Mouse (Mus musculus) kidney, adult 9 months (tissue): ENCODE measurements around the gene Il11ra1.
"Not testable (repeated sequence)": the region's sequence is repeated elsewhere in the genome, so short reads cannot be mapped to it uniquely, and the experiment has no call there.

Experiments used
- DNase-seq: peaks from one replicate; pipeline ENCODE4 v3.0.0; 2022

Il11ra1 gene

DNA sequence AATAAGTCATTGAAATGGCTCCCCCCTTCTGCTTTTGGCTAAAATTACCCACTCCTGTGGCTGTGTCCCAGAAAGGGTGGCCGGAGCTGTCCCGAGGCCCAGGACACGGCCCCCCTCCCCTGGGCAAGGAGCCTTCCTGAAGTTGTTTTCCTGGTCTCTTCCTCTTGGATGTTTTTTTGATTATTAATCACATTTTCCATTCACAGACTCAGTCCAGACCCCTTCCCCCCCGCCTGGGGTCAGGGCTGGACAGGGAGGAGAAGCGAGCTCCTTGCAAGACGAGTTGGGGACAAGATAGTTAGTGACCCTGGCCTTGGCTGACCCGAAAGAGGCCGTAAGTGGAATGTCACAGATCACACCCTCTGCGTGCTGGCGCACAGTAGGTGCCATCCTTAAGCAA is at the start of gene Il11ra1:
TSS of gene Il11ra1 (plus strand) at position 207 of the 400 bp plus-strand sequence.
- not testable (repeated sequence) for DNase-seq

DNA sequence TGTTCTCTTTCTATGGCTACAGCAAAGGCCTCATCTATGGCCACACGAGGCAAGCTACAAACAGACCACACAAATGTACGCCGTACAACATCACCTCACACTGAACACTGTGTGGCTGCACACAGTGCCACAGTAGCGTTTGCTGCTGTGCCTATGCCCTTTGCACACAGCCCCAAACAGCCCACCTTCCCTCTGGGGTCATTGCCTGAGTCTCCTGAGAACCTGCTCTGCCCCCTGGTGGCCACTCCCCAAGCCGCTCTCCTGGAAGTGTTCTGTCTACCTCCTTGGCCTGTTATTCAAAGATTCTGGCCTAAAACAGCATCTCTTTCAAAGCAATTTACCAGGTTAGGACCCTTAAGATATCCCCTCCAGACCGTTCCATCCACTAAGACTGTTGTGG is 46.5 kb upstream of the Il11ra1 start:
- peak; percentile 75 for DNase-seq

DNA sequence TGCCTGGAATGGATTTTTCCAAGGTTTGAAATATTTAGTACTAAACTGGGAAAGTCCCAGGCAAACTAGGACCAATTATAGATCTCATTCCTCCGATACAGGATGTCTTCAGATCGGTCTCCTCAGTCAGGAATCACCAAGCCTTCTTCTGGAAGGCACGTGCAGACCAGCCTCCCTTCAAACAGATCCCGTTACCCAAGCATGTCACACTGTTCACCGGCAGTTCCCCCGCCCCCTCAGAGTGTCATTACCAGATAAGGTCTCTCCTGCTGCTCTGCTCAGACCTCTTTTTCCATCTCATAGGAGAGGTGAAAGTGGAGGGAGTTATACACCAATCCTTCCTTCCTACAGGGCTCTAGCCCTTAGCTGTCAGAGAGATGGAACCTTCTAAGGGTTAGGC is 46.1 kb upstream of the Il11ra1 start:
- no peak for DNase-seq

DNA sequence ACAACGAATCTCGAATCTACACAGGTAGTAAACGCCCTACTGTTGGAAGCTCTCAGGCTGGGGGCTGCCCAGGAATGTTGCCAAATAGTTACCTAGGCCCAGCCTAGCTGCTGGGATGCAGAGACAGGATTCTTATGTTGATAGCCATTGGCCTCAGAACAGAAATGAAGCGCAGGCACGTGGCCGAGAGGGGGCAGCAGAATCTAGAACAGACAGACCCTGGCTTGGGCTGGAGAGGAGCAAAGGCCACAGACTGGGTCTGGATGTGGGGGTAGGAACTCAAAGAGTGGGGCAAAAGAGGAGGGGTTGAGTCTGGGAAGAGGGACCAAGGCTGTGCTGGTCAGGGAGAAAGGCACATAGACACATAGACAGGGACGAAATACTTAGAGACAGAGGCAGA is 45.6 kb upstream of the Il11ra1 start:
- DNase-seq, result peak; percentile 74

DNA sequence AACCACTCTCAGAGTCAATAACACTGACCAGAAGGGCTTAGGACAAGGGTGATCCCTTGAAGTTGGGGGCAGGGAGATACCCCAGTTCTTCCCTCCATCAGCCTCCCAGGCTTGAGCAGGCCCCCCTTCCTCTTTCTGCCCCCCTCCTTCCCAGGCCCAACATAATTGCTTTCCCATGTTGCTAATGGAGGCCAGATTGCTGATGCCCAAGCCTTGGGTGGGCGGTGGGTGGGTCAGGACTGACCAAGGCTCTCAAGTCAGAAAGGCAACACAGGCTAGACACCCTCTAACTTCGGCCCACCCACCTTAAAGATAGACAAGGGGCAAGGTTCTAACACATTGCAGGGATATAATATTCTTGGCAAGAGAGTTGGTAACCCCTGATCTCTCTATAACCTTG is 44.3 kb upstream of the Il11ra1 start:
- DNase-seq, result no peak

DNA sequence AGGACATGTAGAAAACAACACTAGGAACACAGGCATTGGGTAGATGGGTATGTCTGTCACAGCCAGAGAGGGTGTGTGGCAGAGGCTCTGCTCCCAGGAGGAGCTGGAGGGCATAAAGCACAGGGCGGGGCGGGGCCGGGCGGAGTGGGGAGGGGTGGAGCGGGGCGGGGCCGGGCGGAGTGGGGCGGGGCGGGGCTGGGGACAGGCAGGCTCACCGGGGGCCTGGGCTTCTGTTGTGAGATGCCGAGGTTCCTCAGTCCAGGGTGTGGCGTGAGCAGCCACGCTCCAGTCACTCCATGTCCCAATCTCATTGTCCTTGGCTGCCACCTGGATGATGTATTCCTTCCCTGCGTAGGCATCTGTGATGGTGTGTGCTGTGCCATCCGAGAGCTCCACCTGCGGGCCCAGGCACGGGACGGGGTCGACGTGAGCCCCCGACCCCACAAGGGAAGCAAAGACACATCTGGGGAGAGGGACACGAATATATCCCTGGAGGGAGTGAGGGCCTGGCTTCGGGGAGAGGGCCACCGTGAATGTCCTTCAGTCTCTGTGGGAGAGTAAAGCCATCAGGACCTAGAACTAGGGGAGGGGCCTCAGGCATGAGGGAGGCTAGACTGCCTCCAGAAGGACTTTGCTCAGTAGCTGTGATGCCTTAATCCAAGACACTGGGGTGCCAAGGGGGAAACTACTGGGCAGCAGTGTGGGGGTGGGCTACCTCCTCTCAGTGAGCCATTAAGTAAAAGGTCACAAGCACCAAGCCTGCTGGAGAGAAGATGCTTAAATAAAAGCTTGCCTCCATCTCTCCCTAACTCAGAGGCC is 41.0 kb upstream of the Il11ra1 start:
- no peak for DNase-seq

DNA sequence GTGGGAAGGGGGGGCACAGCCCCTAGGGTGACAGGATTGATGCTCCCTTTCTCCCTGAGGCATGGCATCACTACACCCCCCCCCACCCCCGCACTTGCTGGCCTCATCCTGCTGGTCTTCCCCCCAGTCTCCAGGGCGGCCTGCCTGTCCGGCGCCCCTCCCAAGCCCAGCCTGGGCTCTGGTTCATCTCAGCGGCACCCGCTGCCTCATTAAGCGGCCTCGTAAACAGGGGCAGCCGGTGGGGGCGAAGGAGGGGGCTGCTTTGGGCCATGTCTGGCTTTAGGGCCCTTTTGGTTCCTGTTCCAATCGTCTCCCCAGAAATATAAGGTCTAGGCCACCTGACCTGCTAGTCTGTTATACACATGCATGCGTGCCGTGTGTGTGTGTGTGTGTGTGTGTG is 40.2 kb upstream of the Il11ra1 start:
- DNase-seq, result no peak

DNA sequence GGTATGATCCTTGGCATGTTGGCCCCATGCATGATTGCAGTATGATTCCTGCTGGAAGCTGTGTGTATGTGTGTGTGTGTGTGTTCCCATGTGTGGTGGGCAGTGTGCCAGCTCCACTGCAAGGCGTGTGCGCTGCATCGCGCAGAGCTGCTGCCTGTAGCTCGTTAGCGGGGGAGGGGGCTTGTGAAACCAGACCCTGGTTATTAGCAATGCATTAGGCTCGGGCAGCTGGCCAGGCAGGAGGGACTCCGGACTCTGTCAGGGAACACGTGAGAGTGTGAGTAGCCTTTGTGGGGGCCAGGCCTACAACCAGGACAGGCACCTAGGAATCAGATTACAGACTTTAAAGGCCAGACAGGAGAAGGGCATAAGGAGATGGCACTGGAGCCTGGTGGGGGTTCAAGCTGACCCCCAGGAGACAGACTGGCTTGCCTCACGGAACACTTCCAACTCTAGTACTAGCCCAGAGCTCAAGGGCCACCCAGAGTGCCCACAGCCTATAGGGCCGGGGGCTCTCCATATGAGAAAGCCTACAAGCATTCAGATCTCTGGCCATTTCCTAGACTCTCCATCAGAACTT is 38.8 kb upstream of the Il11ra1 start:
- peak; percentile 30 for DNase-seq

DNA sequence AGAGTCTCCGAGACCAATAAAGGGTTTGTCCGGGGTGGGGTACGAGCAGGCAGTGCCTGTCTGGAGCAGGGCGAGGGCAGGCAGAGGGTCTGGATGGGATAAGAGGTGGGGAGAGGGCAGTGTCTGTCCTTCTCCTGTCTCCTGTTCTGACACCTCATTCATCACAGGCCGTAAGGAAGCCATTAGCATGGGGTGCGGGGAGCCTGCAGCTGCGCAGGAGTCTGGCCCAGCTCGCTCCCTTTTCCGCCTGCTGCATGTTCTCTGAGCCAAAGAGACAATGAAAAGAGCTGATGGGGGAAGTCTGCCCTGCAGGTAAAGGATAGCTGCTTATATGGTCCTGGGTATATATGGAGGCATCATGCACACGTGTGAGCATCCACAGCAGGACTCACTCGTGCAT is 37.1 kb upstream of the Il11ra1 start:
- DNase-seq, result no peak

DNA sequence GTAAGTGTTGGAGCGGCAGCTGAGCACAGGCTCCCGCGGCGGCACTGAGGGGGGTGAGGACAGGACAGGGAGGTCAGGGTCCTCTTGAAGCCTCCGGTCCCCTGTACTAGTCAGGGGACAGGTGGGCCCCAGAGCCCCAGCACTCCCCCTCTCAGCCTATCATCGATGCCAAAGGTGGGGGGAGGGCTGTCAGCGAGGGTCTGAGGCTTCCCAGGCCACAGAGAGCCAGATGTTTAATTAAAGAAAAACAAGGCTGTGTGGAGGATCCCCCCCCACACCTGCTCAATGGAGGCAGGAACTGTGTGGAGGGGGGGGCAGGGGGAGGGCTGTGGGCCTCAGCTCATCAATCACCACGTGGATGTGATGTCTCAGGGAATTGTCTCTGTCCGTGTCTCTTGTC is 36.2 kb upstream of the Il11ra1 start:
- DNase-seq, result no peak

DNA sequence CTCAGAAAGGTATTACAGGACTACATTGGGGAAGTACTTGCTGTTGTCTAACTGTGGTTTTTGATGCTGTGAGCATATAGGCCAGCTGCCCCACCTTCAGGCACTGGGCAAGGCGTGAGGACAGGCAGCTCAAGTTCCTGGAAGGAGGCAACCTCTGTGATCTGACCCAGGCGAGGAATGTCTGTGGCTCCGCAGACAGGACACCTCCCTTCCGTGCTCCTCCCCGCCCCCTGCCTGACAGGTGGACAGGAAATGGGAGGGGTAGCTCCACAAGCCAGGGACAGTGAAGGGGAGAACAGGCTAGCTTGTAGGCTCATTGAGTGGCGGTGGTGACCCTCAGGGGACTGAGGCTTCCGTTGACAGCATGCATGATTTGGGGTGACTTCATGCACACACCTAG is 35.3 kb upstream of the Il11ra1 start:
- DNase-seq, result no peak

DNA sequence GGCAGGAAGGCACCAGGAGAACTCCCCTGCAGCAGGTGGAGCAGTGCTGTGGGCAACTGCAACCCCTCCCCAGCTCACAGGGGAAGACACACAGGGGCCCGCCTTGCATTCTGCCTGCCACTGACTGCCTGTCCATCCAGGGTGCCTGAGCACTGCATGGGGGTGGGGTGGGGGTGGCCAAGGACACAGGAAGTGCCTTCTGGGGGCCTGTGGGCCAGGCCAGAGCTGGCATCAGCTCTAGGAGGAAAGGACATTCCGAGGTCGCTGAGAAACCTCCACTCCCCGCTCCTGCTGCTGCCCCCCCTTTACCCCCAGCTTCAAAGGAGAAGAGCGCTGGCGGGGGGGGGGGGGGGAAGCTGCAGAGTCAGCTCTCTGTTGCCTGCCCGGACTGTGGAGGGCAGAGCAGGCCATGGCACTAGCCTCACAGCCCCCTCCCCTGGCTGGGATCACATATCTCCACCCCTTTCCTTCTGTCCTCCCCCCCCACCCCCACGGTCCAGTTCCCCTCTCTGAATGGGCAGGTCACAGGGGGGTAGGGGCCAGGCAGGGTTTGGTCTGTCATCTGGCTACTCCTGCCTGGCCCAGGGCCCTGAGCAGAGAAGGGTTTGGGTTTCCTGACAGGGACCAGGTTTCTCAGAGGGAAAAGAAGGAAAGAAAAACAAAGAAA is 34.6 kb upstream of the Il11ra1 start:
- DNase-seq, result no peak

DNA sequence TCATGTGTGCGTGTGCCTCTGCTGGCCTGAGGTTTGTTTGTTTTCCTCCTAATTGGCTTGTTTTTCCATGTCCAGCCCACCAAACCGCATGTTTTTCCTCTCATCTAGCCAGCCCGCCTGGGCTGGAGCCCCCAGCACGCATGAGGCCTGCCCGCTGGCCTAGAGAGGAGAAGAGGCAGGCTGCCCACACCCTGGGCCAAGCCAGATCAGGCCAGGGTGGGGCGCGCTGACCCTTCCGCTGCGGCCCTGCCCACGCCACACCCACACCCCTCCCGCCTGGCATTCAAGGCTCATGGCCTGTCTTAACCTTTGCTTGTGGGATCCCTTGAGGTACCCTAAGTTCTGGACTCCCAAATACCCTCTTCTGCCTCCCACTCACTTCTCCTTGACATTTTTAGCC is 33.1 kb upstream of the Il11ra1 start:
- no peak for DNase-seq

DNA sequence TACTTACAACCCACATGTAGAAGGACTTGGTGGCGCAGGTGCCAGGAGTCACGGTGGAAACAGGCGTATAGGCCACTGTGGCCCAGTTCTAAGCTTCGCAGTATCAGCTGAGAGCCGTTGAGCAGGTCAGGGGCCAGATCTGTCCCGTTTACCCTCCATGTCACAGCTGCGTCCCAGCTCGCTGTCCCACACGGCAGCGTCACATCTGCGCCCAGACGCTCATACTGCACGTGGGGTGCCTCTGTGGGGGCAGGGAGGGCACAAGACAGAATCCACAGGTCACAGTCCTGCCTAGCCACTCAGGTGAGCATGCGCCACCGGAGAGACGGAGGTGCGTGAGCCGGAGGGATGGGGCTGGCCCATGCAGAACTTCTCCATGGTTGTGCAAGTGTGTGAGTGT is 29.0 kb upstream of the Il11ra1 start:
- no peak for DNase-seq

DNA sequence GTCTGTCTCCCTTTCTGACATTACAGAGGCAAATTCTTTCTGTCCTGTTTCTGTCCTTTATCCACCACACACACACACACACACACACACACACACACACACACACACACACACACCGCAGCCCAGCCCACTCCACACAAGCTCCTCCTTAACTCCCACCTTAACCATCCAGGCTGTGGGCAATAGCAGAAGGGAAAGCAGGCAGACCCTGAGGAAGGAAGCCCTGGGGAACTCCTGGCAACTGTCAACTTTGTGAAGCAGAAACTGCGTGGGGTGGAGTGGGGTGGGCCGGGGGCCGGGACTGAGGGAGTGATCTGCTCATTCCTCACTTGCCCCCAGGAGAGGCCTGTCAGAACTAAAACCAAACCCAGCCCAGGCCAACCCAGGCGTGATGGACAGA is 28.3 kb upstream of the Il11ra1 start:
- no peak for DNase-seq

DNA sequence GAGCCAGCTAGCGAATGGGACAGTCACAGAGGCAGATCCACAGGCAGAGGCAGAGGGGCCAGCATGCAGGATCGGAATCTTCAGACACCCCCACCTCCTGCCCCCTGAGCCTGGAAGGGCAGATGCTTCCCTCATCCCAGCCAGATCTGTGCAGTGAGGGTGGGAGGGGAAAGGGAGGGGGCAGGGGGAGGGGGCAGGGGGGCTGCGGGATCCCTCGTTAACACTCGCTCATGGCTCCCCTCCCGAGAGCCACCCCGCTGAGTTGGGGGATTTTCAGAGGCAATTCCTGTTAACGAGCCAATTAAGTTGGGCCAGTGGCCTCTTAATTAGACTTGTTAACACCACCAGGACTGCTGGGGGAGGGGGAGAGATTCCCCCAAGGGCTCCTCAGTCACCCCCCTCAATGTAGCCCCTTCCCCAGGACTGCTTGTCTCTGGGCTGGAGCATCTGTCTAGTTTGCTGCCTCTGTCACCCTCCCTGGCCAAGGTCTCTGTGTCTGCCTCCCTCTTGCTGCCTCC is 27.8 kb upstream of the Il11ra1 start:
- DNase-seq, result no peak

DNA sequence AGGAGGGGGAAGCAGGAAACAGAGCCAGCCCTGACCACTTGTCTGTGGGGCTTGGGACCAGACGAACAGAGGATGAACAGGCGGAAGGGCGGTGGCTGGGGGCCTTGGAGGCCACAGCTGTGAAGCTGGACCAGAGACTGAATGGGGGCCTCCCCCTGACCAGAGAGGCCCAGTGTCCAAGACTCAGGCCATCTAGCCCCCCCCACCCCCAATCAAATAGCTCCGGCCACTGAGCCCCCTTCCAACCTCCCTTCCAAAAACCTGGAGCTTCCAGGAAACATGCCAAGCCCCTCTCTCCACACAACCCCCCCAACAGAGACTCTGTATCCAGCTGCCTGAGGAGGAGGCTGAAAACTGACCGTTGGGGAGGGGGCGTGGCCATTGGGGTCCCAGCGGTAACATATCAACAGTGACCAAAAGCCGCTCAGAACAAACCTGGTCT is 27.2 kb upstream of the Il11ra1 start:
- no peak for DNase-seq

DNA sequence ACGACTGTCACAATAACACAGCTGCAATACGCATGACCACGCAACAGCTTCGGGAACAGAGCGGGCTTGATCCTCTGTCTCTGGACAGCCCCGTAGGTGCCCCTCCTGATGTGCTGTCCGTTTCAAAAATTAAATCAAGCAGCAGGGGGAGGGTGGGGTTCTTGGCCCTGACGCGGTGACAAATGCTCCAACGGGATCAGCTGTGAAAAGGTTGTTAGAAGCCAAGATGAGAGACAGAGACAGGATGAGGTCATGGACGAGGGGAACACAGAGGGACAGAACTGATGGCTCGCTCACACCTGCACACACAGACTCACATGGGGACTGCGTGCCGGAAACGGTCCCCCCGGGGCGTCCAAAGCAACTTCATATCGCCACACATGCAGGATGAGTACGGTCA is 26.6 kb upstream of the Il11ra1 start:
- no peak for DNase-seq

DNA sequence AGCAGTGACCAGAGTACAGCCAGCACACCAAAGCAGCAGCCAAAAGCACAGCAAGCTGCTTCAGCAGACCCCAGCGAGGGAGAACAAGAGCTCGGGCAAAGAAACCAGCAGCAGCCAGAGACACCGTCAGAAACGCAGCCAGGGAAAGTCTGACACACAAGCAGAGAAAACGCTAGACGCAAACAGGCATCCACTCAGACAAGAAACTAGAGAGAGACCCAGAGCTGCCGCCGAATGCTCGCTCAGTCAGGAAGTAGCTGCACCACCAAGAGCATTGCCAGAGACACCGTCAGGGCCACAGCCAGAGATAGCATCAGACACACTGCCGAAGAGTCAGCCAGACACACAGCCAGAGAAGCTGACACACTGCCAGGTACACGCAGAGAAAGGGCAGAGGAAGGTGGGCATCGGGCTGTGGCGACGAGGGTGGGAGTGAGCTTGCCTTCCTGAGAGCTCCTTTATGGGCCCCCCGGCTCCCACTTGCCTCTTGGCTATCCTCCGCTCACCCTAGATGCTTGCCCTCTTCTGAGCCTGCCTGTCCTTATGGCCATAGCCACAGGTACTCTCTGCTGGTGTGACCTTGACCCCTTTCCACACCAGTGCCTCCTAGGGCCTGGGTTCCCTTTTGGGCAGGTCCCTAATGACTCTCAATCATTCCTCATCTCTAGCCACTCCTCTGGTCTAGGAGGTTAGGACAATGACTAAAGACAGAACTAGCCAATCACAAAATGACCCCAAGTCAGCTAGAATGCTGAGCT is 23.4 kb upstream of the Il11ra1 start:
- no peak for DNase-seq

DNA sequence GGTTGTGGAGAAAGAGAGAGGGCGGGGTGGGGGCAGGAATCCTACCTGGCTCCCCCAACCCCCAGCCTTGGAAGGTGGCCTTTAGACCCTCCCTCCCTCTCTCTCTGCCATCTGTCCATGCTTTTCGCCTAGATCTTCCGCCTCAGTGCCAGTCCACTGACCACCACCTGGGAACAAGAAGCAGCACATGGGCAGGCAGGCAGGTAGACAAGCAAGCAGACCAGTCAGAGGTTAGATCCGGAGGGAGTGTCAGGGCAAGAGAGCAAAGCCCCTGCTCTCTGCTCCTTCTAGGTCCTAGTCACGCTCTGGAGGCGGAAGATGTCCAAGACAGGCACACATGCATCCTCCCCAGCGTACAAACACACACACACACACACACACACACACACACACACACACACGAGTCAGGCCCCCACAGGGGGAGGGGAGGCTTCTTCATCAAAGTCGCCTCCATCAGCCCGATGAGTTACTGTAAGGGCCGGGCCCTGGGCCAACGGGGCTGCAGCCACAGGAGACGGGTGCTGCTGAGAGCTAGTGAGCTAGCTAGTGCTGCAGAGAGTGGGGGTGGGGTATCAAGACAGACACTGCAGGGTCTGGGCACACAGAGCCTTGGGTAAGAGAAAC is 22.7 kb upstream of the Il11ra1 start:
- no peak for DNase-seq

DNA sequence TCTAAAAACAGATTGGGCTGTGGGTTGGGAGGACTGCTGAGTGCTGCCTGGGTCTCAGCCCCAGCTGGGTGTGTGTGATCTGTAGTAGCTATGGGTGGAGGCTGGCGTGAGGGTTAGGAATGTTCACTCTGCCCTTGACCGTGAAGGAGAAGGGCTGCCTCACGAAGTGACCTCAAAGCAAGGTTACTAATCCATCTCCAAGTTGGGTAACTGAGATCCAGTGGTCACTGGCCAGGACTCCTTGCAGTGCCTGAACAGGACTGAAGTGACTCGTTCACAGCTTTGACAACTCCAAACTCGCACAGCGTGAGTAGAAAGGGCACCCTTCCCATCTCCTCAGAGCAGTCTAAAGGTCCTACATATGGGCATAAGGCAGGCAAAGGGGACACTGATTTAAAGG is 20.9 kb upstream of the Il11ra1 start:
- peak; percentile 29 for DNase-seq

DNA sequence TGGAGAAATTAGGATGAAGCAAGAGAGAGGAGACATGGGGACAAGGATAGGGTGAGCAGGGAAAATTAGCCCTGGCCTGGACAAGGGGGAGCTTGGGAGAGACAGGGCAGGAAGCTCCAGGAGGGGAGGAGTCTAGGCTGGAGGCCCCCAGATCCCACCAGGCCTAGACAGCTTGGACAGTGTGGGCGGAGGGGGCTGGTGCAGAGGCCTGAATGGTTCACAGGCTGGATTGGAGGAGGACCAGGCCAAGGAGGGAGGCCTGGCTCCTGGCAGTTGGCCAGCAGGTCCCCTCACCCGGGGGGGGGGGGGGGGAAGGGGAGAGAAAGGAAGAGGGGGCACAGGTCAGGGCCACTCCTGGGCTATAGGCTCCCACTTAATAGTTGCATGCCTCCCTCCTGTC is 20.5 kb upstream of the Il11ra1 start:
- no peak for DNase-seq

DNA sequence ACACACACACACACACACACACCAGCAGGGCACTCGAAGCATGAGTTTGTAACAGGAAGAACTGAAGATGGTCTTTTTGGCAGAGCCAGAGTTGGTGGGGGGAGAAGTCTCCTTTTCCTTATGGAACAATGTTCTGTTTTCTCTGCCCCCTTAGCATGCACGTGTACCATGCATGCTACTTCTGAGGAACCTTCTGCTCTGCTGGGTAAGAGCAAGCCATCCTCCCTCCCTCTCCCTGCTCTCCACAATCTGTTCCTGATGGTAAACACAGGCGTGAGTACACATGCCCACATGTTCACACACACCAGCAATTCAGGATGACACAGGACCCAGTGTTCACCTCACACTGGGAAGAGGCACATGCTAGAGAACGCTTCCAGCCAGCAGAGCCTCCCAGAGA is 18.6 kb upstream of the Il11ra1 start:
- no peak for DNase-seq
